ENCODE assay signal across 15 mouse cellular contexts in genomic region chr11:113763449-113763848, GRCm38 (mm10). TPM values are rescaled to one million over a fixed set of nuclear protein-coding genes. Genes with fewer than 3 reads are reported as not detected.
DNase-seq lines count a peak whose midpoint lies in the region; ATAC-seq and TF ChIP-seq lines count a peak whose summit lies in the region.
"Had no signal": no experiment of that assay in that cellular context is flagged by ENCODE, and none has a peak within 500 bp of the region (broad histone marks: within the 10 kb centered on the region; RNA-seq: fewer than 3 reads in every experiment).

No protein-coding gene starts in this region.

- H3K27me3 ChIP-seq in forebrain, embryonic 10.5 days (ENCODE audit: poor library complexity, severe bottlenecking), result no peaks in the 10 kb centered on the region
- H3K27me3 ChIP-seq in forebrain, embryonic 15.5 days, result no peaks in the 10 kb centered on the region
- H3K27me3 ChIP-seq in lung, embryonic 14.5 days (ENCODE audit: insufficient read depth, low read length), result no peaks in the 10 kb centered on the region
- H3K27me3 ChIP-seq in limb, embryonic 10.5 days (ENCODE audit: low read depth, poor library complexity, severe bottlenecking), result no peaks in the 10 kb centered on the region
- H3K27me3 ChIP-seq: hindbrain, embryonic 15.5 days; midbrain, embryonic 12.5 days had no signal

- 25% methylated on average over 5 of the region's 5 CpGs for WGBS in forebrain, embryonic 10.5 days
- 9% methylated on average over 5 of the region's 5 CpGs for whole genome bisulfite sequencing in forebrain, embryonic 15.5 days
- WGBS in lung, embryonic 14.5 days, result 8% methylated on average over 5 of the region's 5 CpGs
- 11% methylated on average over 5 of the region's 5 CpGs for WGBS in limb, embryonic 10.5 days

- H3K9me3 ChIP-seq in forebrain, embryonic 10.5 days, result no peaks in the 10 kb centered on the region
- H3K9me3 ChIP-seq in forebrain, embryonic 15.5 days, result no peaks in the 10 kb centered on the region
- no peaks in the 10 kb centered on the region for H3K9me3 ChIP-seq in lung, embryonic 14.5 days (ENCODE audit: low read depth, low read length)
- H3K9me3 ChIP-seq in limb, embryonic 10.5 days (replicated peaks), result no peaks in the 10 kb centered on the region
- H3K9me3 ChIP-seq: hindbrain, embryonic 15.5 days; midbrain, embryonic 12.5 days had no signal

- no peak overlapping the region for H3K4me3 ChIP-seq in forebrain, embryonic 10.5 days
- H3K4me3 ChIP-seq in forebrain, embryonic 15.5 days, result no peak overlapping the region
- no peak overlapping the region for H3K4me3 ChIP-seq in lung, embryonic 14.5 days (ENCODE audit: low read depth, low read length)
- H3K4me3 ChIP-seq in limb, embryonic 10.5 days, result no peak overlapping the region
- H3K4me3 ChIP-seq: hindbrain, embryonic 15.5 days; midbrain, embryonic 12.5 days had no signal

- H3K4me1 ChIP-seq in forebrain, embryonic 10.5 days, result peaks cover 38% of the 10 kb centered on the region
- peaks cover 14% of the 10 kb centered on the region for H3K4me1 ChIP-seq in forebrain, embryonic 15.5 days
- H3K4me1 ChIP-seq in lung, embryonic 14.5 days (ENCODE audit: insufficient read depth), result peaks cover 26% of the 10 kb centered on the region; the same call in 1 of the 2 replicates
- H3K4me1 ChIP-seq in limb, embryonic 10.5 days, result peaks cover 44% of the 10 kb centered on the region

- H3K36me3 ChIP-seq in forebrain, embryonic 10.5 days (replicated peaks), result no peaks in the 10 kb centered on the region
- no peaks in the 10 kb centered on the region for H3K36me3 ChIP-seq in forebrain, embryonic 15.5 days
- H3K36me3 ChIP-seq in lung, embryonic 14.5 days (ENCODE audit: insufficient read depth), result no peaks in the 10 kb centered on the region
- H3K36me3 ChIP-seq in limb, embryonic 10.5 days, result no peaks in the 10 kb centered on the region
- H3K36me3 ChIP-seq: hindbrain, embryonic 15.5 days; midbrain, embryonic 12.5 days had no signal

- peak overlapping the region; percentile 8 for H3K27ac ChIP-seq in forebrain, embryonic 10.5 days
- no peak overlapping the region for H3K27ac ChIP-seq in forebrain, embryonic 15.5 days (replicated peaks)
- H3K27ac ChIP-seq in lung, embryonic 14.5 days (ENCODE audit: low read depth), result no peak overlapping the region
- H3K27ac ChIP-seq in limb, embryonic 10.5 days, result peak overlapping the region; percentile 66; the same call in 1 of the 2 replicates
- H3K27ac ChIP-seq: hindbrain, embryonic 15.5 days; midbrain, embryonic 12.5 days had no signal

- TF ChIP-seq CTCF in lung, embryonic 14.5 days (IDR thresholded peaks at IDR 0.05; ENCODE audit: low read depth), result no peak

- no peak overlapping the region for H3K4me2 ChIP-seq in forebrain, embryonic 15.5 days (replicated peaks)
- H3K4me2 ChIP-seq in lung, embryonic 14.5 days, result no peak overlapping the region
- H3K4me2 ChIP-seq: hindbrain, embryonic 15.5 days; midbrain, embryonic 12.5 days had no signal

- no peak for ATAC-seq in forebrain, embryonic 15.5 days (replicated peaks)
- no peak for ATAC-seq in lung, embryonic 14.5 days (ENCODE audit: insufficient read depth)
- ATAC-seq: forebrain, embryonic 14.5 days had no signal

- no peak overlapping the region for H3K9ac ChIP-seq in forebrain, embryonic 15.5 days (replicated peaks)
- no peak overlapping the region for H3K9ac ChIP-seq in lung, embryonic 14.5 days
- H3K9ac ChIP-seq: hindbrain, embryonic 15.5 days; midbrain, embryonic 12.5 days had no signal

- DNase-seq in forebrain, embryonic 10.5 days (ENCODE audit: extremely low spot score, low spot score), result no peak
- peak; percentile 59 for DNase-seq in lung, embryonic 14.5 days
- DNase-seq in lung, postnatal 36 days, result no peak
- DNase-seq in limb, embryonic 10.5 days (ENCODE audit: low spot score), result no peak
- DNase-seq in layer of hippocampus, adult 9-11 months, result no peak
- no peak for DNase-seq in layer of hippocampus, adult 9-10 months (ENCODE audit: low spot score)
- no peak for DNase-seq in testis, postnatal 10 days (ENCODE audit: low spot score)
- DNase-seq: cerebellum, postnatal 14 days; layer of hippocampus, postnatal 36 days; right cerebral cortex, postnatal 4 days; thymus, postnatal 14 days had no signal

RNA-seq across cellular contexts. Expression of gene Cdc42ep4, which starts 11.8 kb away (rescaled TPM):
- polyA plus RNA-seq in forebrain, embryonic 10.5 days (2016; fragmentation: Nextera tagmentation; extraction: Ambion mirVana), result 107 TPM in 2 replicates
- 91.5 and 97.2 TPM in 2 replicates for polyA plus RNA-seq in forebrain, embryonic 15.5 days (2015; fragmentation: Nextera tagmentation; extraction: Ambion mirVana)
- 86.6 and 86.9 TPM in 2 replicates for polyA plus RNA-seq in lung, embryonic 14.5 days (2014; fragmentation: Nextera tagmentation; extraction: Ambion mirVana)
- polyA plus RNA-seq in limb, embryonic 10.5 days (2016; fragmentation: Nextera tagmentation; extraction: Ambion mirVana), result 111 and 130 TPM in 2 replicates

RNA-seq across cellular contexts. Expression of gene Cpsf4l, which starts 53.6 kb away (rescaled TPM):
- 0.28 and 0.40 TPM in 2 replicates for polyA plus RNA-seq in forebrain, embryonic 10.5 days (2016; fragmentation: Nextera tagmentation; extraction: Ambion mirVana)
- polyA plus RNA-seq in forebrain, embryonic 15.5 days (2015; fragmentation: Nextera tagmentation; extraction: Ambion mirVana), result 0.18 and 0.38 TPM in 2 replicates
- polyA plus RNA-seq in lung, embryonic 14.5 days (2014; fragmentation: Nextera tagmentation; extraction: Ambion mirVana), result 0.35 and 0.59 TPM in 2 replicates
- polyA plus RNA-seq in limb, embryonic 10.5 days (2016; fragmentation: Nextera tagmentation; extraction: Ambion mirVana), result 0.67 and 0.90 TPM in 2 replicates
- polyA plus RNA-seq: forebrain, embryonic 14.5 days had no signal

Comparison
In these comparisons a context has a peak if more than half of its experiments do, and no peak if none do; other contexts are left out.
1. H3K27ac ChIP-seq: peak in forebrain, embryonic 10.5 days (single experiment) and limb, embryonic 10.5 days (single experiment); none in forebrain, embryonic 15.5 days (single experiment) and lung, embryonic 14.5 days (single experiment).